Mouse (Mus musculus): ENCODE measurements around the gene Sp100.

Gene Sp100

GRCm38 (mm10) chr1:85702531-85702930, 52.7 kb downstream of the Sp100 start:
- no peak for DNase-seq

- DNase-seq, result peak; percentile 61 to 80
Observed at GRCm38 (mm10) chr1:85703245-85704186, 53.7 kb downstream of the Sp100 start.

GRCm38 (mm10) chr1:85705552-85705951, 55.8 kb downstream of the Sp100 start:
- no peak for DNase-seq

DNA sequence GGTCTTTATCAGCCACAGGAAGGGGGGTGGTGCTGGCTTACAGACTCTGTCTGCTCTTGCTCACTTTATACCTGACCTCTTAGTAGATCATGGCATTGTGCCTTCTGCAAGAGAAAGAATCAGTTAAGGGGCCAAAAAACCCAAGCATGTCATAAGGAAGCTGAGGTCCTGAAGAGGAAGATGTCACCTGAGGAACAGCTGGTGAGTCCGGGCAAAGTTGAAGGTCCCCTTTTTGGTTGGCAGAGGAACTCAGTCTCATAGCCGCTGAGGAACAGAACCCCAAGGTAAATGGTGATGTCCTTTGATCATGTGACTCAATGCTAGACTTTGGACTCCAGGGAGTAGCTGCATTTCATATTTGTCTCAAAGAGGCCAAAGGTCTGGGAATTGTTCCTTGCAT, 57.0 kb downstream of the Sp100 start:
- no peak for DNase-seq

DNA sequence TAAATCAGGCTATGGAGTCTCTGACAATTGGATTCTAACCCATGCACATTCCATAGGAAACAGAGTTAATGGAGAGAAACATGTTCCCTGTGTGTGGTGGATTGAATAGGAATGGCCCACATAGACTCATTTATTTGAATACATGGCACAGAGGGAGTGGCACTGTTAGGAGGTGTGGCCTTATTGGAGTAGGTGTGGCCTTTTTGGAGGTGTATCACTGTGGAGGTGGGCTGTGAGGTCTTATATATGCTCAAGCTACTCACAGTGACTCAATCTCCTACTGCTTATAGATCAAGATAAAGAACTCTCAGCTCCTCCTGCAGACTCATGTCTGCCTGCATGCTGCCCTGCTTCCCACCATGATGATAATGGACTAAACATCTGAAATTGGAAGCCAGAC, 64.7 kb downstream of the Sp100 start:
- DNase-seq, result no peak

DNA sequence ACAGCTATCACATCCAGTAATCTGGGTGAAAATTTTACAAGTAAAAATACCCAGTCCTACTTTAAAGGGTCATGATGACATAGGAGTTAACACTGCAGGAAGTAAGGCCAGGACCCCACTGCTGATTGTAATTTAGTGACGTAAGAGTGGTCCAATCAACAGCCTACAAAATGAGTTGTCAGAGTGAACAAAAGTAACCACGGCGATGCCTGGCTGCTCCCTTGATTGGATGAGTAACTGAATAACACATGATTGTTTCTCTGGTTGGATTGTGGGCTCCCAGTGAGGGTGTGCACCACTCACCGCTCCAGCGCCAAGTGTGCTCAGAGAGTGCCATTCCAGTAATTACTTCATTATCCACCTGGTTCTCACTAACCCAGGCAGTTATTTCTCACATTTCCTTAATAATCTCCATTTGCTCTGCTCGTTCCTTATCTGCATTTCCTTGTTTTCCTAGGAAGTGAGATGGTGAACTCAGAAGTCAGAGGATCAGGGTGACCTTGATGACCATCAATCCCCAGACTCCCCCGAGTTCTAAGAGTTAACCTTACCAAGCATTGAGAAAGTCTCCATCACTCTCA, 66.7 kb downstream of the Sp100 start:
- no peak for DNase-seq

GRCm38 (mm10) chr1:85719049-85719448, 69.3 kb downstream of the Sp100 start:
- DNase-seq, result no peak

- DNase-seq, result no peak
Observed at GRCm38 (mm10) chr1:85720220-85720893, 70.6 kb downstream of the Sp100 start.

DNA sequence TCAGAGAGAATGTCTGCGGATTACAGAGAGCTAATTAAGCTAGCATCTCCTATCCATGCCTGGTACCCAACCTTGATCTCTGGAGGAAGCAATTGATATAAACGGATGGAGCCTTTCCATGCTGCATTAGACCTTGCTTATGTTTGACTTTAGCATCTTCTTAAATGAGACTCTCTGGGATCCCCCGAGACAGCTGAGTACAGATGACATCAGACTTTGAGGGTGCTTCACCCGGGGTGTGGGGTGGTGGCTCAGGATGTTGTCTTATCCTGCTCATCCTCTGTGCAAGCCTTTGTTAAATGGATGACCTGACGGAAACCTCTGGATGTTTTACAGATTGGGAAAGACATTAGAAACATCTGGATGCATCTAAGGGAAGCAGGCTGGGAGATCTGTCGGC, 80.7 kb downstream of the Sp100 start:
- DNase-seq, result no peak

DNA sequence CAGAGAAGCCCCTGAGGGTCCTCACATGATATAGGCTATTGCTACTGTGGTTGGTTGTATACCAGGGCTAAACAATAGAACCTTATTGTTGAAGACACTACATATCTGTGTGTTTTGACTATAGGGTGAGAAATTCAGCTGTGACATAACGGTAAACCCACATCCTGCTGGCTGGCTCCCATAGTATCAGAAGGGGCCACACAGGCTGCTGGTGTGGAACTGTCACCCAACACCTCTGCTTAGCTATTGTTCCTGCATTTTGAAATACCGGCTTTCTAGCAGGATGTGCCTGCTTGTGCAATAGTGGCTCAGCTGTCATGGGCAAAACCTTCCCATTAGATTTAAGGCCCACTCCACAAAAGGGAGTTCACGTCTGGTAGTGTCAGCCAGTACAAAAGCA, 82.8 kb downstream of the Sp100 start:
- no peak for DNase-seq

- DNase-seq, result no peak
Observed at GRCm38 (mm10) chr1:85734511-85734910, 84.7 kb downstream of the Sp100 start.

- DNase-seq, result no peak
Observed at GRCm38 (mm10) chr1:85735463-85736123, 85.8 kb downstream of the Sp100 start.

DNA sequence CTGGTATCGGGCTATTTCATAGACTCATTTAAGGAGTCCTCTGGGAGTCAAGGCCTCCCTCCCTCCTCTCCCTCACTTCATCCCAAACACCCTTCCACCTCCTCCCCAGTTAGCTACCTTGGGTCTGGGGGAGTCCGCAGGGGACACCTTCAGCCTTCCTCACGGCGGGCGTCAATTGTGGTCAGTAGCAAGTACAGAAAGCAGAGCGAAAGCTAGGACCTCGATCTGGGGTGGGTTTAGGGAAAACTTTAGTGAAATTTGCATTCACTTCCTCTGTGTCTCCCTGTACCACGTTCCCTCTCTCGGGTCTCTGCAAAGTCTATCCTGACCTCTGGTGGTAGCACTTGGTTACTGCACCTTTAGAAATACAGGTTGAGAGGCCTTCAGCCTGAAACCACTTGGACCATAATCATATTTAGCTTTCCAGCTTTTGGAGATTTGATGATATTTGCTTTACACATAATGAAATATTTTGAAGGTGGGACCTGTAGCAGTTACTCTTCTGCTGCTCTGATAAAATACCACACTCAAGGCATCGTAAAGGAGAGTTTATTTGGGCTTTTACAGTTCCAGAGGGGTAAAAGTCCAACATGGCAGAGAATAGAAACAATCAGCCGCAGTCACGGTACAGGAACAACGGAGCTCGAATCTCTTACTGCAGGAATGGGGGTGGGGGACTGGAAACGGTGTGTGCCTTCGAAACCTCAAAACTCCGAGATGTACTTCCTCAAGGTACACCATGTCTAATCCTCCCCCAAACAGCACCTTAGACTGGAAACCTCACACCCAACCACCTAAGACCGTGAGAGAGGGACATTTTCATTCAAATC, 86.8 kb downstream of the Sp100 start:
- DNase-seq, result peak; percentile 45 to 78

GRCm38 (mm10) chr1:85739000-85739399, 89.2 kb downstream of the Sp100 start:
- DNase-seq, result no peak

DNA sequence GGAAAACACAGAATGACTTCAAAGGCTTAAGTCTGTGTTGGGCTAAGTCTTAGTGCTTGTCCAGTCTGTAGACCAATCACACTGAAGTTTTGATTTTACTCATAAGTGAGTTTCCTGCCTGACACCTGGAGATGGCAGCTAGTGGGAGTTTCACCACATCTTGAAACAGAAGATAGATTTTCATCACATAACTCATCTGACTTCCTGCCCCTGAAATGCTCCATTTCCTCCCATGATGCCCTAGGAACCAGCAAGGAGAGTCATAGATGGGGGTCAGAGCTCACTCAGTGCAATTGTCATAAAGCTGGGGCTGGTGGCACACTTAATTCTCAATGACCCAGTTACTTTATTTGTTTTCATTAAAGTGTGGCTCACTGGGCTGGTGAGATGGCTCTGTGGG, 90.0 kb downstream of the Sp100 start:
- DNase-seq, result no peak

DNA sequence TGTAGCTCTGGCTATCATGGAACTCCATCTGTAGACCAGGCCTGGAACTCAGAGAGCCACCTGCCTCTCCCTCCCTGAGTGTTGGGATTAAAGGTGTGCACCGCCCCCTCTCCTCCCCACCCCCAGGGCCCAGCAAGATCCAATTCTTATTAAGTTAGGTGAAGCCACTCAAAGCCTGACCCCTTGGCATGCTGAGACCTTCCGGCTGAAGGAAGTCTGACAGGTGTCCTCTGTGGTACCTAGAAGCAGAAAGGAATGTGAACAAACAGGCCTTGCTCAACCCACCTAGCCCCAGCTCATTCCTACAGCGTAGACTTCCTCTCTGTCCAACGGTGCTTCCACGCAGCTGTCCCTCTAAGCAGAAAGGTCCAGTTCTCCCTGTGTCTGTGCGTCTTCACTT, 91.1 kb downstream of the Sp100 start:
- DNase-seq, result no peak

DNA sequence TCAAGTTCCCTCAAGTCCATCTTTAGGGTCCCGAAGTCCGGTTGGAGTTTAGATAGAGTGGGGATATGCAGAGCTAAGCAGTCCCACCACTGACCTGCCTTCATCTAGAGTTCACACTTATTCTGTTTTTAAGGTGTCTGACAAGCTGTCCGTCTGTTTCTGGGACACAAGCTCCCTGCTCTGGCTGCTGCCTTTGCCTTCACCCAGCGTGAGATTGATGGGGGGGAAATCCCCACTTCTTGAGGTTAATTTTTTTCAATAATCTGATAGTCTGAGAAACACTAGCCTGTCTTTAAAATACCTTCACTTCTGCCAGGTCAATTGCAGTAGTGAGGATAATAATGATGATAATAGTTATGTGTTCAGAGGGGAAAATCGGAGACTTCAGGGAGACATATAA, 92.5 kb downstream of the Sp100 start:
- DNase-seq, result no peak

GRCm38 (mm10) chr1:85742916-85743505, 93.2 kb downstream of the Sp100 start:
- no peak for DNase-seq

DNA sequence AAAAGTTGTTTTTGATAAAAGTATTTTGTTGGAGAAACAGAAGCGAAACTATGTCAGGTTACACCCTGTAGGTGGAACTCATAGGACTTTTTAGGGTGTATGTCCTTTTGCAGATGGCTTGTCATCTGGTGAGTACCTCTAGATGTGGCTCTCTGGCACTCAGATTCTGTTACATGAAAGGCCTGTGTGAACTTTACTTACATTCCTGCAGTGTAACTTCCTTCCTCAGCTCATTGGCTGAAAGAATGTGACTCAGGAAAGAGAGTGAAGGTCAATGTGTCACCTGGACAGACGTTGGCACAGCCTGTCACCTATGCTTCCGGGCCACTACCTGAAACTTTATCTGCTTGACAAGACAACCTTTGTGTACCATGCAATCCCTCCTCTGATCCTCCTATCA, 94.8 kb downstream of the Sp100 start:
- no peak for DNase-seq

- no peak for DNase-seq
Observed at GRCm38 (mm10) chr1:85746511-85746910, 96.7 kb downstream of the Sp100 start.

DNA sequence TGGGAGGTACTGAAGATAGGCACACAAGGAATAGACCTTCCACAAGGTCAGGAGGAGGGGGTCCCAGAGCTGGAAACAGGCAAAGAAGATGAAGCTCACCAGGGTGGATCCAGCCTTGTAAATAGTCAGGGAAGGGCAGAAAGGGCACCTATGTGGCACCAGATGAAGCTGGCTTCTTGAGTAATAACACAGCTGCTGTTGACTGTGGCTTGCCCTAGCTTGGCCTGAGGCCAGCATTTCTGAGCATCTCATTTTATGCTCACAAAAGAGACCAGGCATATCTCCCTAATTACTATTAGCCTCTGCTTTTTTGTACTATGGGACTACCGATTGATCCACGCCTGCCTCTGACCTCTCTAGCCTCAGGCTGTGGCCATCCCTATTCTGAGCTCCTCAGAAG, 100.0 kb downstream of the Sp100 start:
- peak in 1 of 2 experiments; percentile 5 for DNase-seq

GRCm38 (mm10) chr1:85750650-85751049, 100.9 kb downstream of the Sp100 start:
- DNase-seq, result no peak

Data from cerebellum, postnatal 25 days (tissue).